Mouse (Mus musculus): ENCODE data around the gene Mas1. TPM values are rescaled to one million over a fixed set of nuclear protein-coding genes. Genes with fewer than 3 reads are reported as not detected.

The Mas1 gene
- polyA plus RNA-seq, 1 experiment, result not detected

GRCm38 (mm10) chr17:12791420-12791819 is 76.5 kb downstream of the Mas1 start:
- Histone ChIP-seq H3K4me3 (ENCODE audit: insufficient read depth, low read depth, low read length) (no peak overlapping the region), H3K4me1 (ENCODE audit: control insufficient read depth, insufficient read depth, insufficient read length, low read length) (peaks cover 35% of the 10 kb centered on the region), H3K27ac (replicated peaks; ENCODE audit: low read depth, low read length) (peak overlapping the region; percentile 95)

- H3K27ac ChIP-seq (replicated peaks; ENCODE audit: low read depth, low read length), result peak overlapping the region; percentile 95
- no peak overlapping the region for H3K4me3 ChIP-seq (ENCODE audit: insufficient read depth, low read depth, low read length)
- peaks cover 35% of the 10 kb centered on the region for H3K4me1 ChIP-seq (ENCODE audit: control insufficient read depth, insufficient read depth, insufficient read length, low read length)
Observed at GRCm38 (mm10) chr17:12791079-12791406, 76.9 kb downstream of the Mas1 start.

Other genes starting within 250 kb of the Mas1 start
- gene Slc22a1, start 192.3 kb downstream of the Mas1 start, polyA plus RNA-seq (2012; ENCODE audit: insufficient read depth, insufficient read length, missing spikeins), result not detected in 2 replicates
- 15.7 and 16.3 TPM in 2 replicates for gene Igf2r, start 98.5 kb downstream of the Mas1 start, polyA plus RNA-seq (2012; ENCODE audit: insufficient read depth, insufficient read length, missing spikeins)
- not detected in 2 replicates for gene Mrgprh, start 7.9 kb upstream of the Mas1 start, polyA plus RNA-seq (2012; ENCODE audit: insufficient read depth, insufficient read length, missing spikeins)
- 67.4 and 78.9 TPM in 2 replicates for gene Pnldc1, start 42.1 kb upstream of the Mas1 start, polyA plus RNA-seq (2012; ENCODE audit: insufficient read depth, insufficient read length, missing spikeins)
- gene Tcp1, start 47.6 kb upstream of the Mas1 start, polyA plus RNA-seq (2012; ENCODE audit: insufficient read depth, insufficient read length, missing spikeins), result 154 and 194 TPM in 2 replicates
- gene Mrpl18, start 48.2 kb upstream of the Mas1 start, polyA plus RNA-seq (2012; ENCODE audit: insufficient read depth, insufficient read length, missing spikeins), result 135 and 149 TPM in 2 replicates
- gene Acat3, start 72.5 kb upstream of the Mas1 start, polyA plus RNA-seq (2012; ENCODE audit: insufficient read depth, insufficient read length, missing spikeins), result 1.9 TPM in 1 of 2 replicates, not detected in the other
- gene Acat2, start 92.6 kb upstream of the Mas1 start, polyA plus RNA-seq (2012; ENCODE audit: insufficient read depth, insufficient read length, missing spikeins), result 236 TPM in 2 replicates
- 59.6 and 62.5 TPM in 2 replicates for gene Wtap, start 126.0 kb upstream of the Mas1 start, polyA plus RNA-seq (2012; ENCODE audit: insufficient read depth, insufficient read length, missing spikeins)
- 1,013 and 1,407 TPM in 2 replicates for gene Sod2, start 138.7 kb upstream of the Mas1 start, polyA plus RNA-seq (2012; ENCODE audit: insufficient read depth, insufficient read length, missing spikeins)
- not detected in 2 replicates for gene Gpr31b, start 184.2 kb upstream of the Mas1 start, polyA plus RNA-seq (2012; ENCODE audit: insufficient read depth, insufficient read length, missing spikeins)
- gene Tcp10b, start 193.0 kb upstream of the Mas1 start, polyA plus RNA-seq (2012; ENCODE audit: insufficient read depth, insufficient read length, missing spikeins), result 0.91 TPM in 1 of 2 replicates, not detected in the other